Mouse (Mus musculus) cerebellum, adult 9-11 months (tissue): Measurements from ENCODE around the gene Eno3.

Experiments
- DNase-seq: peaks from one replicate; pipeline ENCODE4 v3.0.0; 2022

Eno3 gene

DNA sequence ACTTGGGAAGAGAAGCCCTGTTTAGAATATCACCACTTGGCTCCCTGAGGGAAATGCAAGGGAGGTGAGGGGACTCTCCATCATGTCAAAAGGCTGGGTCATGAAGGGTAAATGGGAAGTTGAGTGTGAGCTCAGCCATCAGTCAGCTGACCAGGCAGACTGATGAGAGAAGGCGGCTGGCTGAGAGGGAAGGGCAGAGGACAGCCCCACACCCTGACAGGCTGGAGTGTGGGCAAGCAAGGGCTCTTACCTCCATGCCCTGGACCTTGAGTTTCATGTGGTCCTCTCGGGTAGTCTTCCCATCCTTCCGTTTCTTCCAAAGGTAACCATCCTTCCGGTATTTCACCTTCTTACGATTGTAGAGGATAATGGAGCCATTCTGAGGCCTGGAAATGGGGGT lies 26.6 kb downstream of the Eno3 start:
- no peak for DNase-seq

- peak; percentile 85 for DNase-seq
These were observed 30.0 kb downstream of the Eno3 start for GRCm38 (mm10) chr11:70686901-70687566.

- peak; percentile 89 for DNase-seq
These were observed 30.7 kb downstream of the Eno3 start, which contains the start of gene Camta2 for GRCm38 (mm10) chr11:70687601-70688199. TSS of gene Camta2 (minus strand) at chr11:70688105.

DNA sequence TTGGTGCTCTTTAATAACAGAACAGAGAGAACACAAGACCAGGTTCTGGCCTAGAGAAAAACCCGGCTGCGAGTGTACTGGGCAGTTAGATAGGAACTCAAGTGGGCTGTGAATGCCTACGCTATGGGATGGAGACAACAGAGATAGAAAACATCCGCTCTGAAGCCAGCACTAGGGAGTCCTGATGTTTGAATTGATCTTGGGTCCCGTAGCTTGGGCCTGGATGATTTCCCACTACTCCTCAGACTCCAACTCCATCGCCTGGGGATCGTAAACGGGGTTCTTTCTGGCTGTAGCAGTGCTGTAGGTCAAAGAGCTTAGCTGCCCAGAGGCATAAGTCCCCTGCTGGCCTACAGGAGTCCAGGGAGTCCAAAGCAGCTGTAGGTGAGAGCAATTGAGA lies 31.4 kb downstream of the Eno3 start:
- no peak for DNase-seq

- no peak for DNase-seq
These were observed 32.6 kb downstream of the Eno3 start for GRCm38 (mm10) chr11:70689578-70689977.

GRCm38 (mm10) chr11:70693504-70693903 lies 36.5 kb downstream of the Eno3 start:
- DNase-seq = no peak

DNA sequence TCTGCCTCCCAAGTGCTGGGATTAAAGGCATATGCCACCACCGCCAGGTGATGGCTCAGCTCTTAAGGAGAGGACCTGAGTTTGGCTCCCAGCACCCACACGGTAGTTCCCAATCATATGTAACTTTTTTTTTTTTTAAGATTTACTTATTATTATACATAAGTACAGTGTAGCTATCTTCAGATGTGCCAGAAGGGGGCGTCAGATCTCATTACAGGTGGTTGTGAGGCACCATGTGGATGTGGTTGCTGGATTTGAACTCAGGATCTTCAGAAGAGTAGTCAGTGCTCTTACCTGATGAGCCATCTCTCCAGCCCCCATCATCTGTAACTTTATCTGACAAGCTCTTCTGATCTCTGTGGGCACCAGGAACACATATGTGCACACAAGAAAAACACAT lies 40.4 kb downstream of the Eno3 start:
- no peak for DNase-seq

DNA sequence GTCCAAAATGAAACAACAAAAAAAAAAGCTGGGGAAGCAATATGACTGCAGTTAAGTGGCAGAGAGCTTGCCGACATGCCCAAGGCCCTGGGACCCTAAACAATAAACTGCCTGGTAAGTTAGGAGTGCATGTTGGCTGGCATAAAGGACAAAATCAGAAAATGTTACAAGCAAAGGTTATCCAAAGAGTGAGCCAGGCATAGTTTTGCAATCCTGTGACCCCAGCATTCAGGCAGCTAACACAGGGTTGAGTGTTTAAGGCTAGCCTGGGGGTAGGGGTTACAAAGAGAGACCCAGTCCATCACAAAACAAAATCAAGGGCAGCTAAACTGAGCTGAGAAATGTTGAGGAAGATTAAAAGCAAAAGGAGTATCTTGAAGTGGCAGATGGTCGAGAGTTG lies 42.0 kb downstream of the Eno3 start:
- no peak for DNase-seq

GRCm38 (mm10) chr11:70699722-70700556 lies 42.9 kb downstream of the Eno3 start, which contains the start of the genes Inca1 and Kif1c:
TSS of gene Inca1 (minus strand) at chr11:70700155.
TSS of gene Kif1c (plus strand) at chr11:70700548.
- DNase-seq = peak; percentile 95

DNA sequence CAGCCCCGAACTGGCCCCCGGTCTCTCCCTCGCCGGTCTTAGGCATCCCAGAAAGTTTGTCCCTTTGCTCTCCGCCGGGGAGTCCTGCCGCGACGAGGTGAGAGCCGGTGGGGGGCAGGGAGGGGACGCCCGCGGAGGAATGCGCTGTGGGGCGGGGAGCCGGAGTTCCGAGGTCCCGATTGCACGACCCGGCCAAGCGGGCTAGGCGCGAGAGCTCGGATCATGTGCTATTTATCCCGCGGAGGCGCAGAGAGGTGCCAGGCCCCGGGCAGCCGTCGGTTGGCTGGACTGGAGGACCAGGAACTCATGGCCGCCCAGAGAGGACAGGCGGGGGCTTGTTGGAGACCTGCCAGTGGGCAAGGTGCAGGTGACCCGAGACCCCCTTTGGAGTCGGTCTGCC lies 43.6 kb downstream of the Eno3 start:
- DNase-seq = peak; percentile 85

GRCm38 (mm10) chr11:70701221-70701955 lies 44.4 kb downstream of the Eno3 start:
- DNase-seq = peak; percentile 56

- DNase-seq = no peak
These were observed 45.2 kb downstream of the Eno3 start for GRCm38 (mm10) chr11:70701984-70702733.

DNA sequence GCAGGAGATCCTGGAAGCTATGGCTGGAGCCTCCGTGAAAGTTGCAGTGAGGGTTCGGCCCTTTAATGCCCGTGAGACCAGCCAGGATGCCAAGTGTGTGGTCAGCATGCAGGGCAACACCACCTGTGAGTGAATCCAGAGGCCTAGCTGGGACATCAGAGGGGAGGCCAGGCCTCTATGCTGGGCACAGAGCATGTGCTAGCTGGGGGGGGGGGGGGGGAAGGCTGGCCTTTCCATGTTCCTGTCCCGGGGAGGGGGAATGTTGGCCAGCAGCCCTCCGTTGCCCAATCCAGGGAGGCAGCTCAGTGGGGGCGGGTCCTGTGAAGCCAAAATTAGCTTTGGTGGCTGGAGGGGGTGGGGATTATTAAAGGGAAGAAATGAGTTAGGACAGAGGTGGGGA lies 45.8 kb downstream of the Eno3 start:
- DNase-seq = no peak

DNA sequence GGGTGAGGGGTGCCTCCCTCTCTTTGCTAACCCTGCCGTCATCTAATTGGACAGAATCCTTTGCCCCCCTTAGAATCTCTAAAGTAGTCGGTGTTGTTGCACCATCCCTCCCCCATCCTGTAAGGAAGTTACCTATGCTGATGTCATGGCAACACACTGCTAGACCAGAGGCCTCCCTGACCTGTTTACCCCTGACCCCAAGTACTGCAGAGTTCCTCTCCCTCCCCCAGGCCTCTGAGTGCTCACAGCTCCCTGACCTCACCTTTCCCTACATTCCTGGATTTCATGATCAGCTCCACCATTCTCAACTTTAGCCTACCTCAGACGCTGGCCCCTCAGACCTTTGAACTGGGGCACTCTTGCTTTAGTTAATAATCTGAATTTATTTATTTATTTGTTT lies 49.1 kb downstream of the Eno3 start:
- no peak for DNase-seq

- DNase-seq = no peak
These were observed 54.0 kb downstream of the Eno3 start for GRCm38 (mm10) chr11:70711026-70711425.
